Mouse (Mus musculus) limb, embryonic 14.5 days (tissue): ENCODE data around the gene Tex14. TPM values are rescaled to one million over a fixed set of nuclear protein-coding genes. Genes with fewer than 3 reads are reported as not detected.
"Not testable (repeated sequence)": the region's sequence is repeated elsewhere in the genome, so short reads cannot be mapped to it uniquely, and the experiment has no call there.

ENCODE experiments used
- ATAC-seq: fragments of 200-750 bp; cut with Nextera tagmentation; 2 replicates; pipeline ENCODE4 v1.8.0; 2017; ENCODE audit warnings: low read depth, moderate number of reproducible peaks, moderate TSS enrichment; ENCODE audit not compliant: low FRiP score
- DNase-seq: peaks from one replicate; pipeline ENCODE4 v3.0.0-alpha.2; 2015; ENCODE audit warnings: low spot score
- H3K27ac ChIP-seq: fragments of 300-500 bp; sonication (generic); replicated peaks from 2 replicates; pipeline ENCODE4 v1.5.1; 2014; ENCODE audit warnings: low read depth, mild to moderate bottlenecking, low read length, moderate library complexity, mixed read lengths
- H3K27me3 ChIP-seq: fragments of 300-500 bp; sonication (generic); 2 replicates; pipeline ENCODE4 v1.6.1; 2014; ENCODE audit warnings: low read length, mixed read lengths; ENCODE audit not compliant: control insufficient read depth, insufficient read depth
- H3K36me3 ChIP-seq: fragments of 300-500 bp; sonication (generic); 2 replicates; pipeline ENCODE4 v1.6.1; 2014; ENCODE audit warnings: mild to moderate bottlenecking, low read length, moderate library complexity, mixed read lengths; ENCODE audit not compliant: control insufficient read depth, insufficient read depth
- H3K4me1 ChIP-seq: fragments of 300-500 bp; sonication (generic); 2 replicates; pipeline ENCODE4 v1.6.1; 2014; ENCODE audit warnings: antibody characterized with exemption, low read length, mixed read lengths; ENCODE audit not compliant: control insufficient read depth, insufficient read depth
- H3K4me2 ChIP-seq: fragments of 300-500 bp; sonication (generic); replicated peaks from 2 replicates; pipeline ENCODE4 v1.6.1; 2014; ENCODE audit warnings: low read depth, mild to moderate bottlenecking, low read length, moderate library complexity; ENCODE audit not compliant: severe bottlenecking
- H3K4me3 ChIP-seq: fragments of 300-500 bp; sonication (generic); replicated peaks from 2 replicates; pipeline ENCODE4 v1.5.1; 2014; ENCODE audit warnings: low read length
- H3K9ac ChIP-seq: fragments of 300-500 bp; sonication (generic); 2 replicates; pipeline ENCODE4 v1.6.1; 2014; ENCODE audit warnings: mild to moderate bottlenecking, low read depth, low read length, moderate library complexity; ENCODE audit not compliant: severe bottlenecking
- H3K9me3 ChIP-seq: fragments of 300-500 bp; sonication (generic); 2 replicates; pipeline ENCODE4 v1.6.1; 2016; ENCODE audit warnings: low read length; ENCODE audit not compliant: control insufficient read depth
- POLR2A ChIP-seq: fragments of 200-500 bp; IDR thresholded peaks from 2 replicates; pipeline ENCODE4 v1.8.0; 2012; ENCODE audit warnings: inconsistent platforms, mild to moderate bottlenecking, moderate library complexity, borderline replicate concordance; ENCODE audit not compliant: insufficient read depth, insufficient read length; ENCODE audit errors: extremely low read depth
- WGBS: fragments of 180-500 bp; shearing (Covaris S2); extraction: QIAGEN DNeasy Blood & Tissue Kit; methylation state at CpG from one replicate; pipeline ENCODE4 v1.1.7; 2014; 5-methylcytosine and 5-hydroxymethylcytosine counted together
- polyA plus RNA-seq, 2 experiments: library from polyadenylated mRNA; depleted of rRNA in 1 of 2; stranded (reverse) in 1 of 2; unstranded in 1 of 2; fragments of >200 nt; fragmentation: Nextera tagmentation in 1 of 2; extraction: Ambion mirVana in 1 of 2; gene quantifications; 2 replicates each; pipeline versions ENCODE4 v1.2.1 to v1.2.3; 2012 to 2014

The Tex14 gene
- polyA plus RNA-seq, 2 experiments = 1.3 to 2.0 TPM

GRCm38 (mm10) chr11:87432447-87432846 is 27.6 kb downstream of the Tex14 start:
- no peak overlapping the region for H3K9ac ChIP-seq
- no peaks in the 10 kb centered on the region for H3K9me3 ChIP-seq
- ATAC-seq (no peak), DNase-seq (no peak)
- H3K4me3 ChIP-seq = no peak overlapping the region
- TF ChIP-seq POLR2A = no peak
- H3K27ac ChIP-seq = no peak overlapping the region
- WGBS = 82% methylated on average over 1 of the region's 1 CpGs
- H3K4me2 ChIP-seq = no peak overlapping the region
- peaks cover 5% of the 10 kb centered on the region; the same call in 1 of the 2 replicates for H3K4me1 ChIP-seq
- H3K36me3 ChIP-seq = no peaks in the 10 kb centered on the region
- H3K27me3 ChIP-seq = no peaks in the 10 kb centered on the region

DNA sequence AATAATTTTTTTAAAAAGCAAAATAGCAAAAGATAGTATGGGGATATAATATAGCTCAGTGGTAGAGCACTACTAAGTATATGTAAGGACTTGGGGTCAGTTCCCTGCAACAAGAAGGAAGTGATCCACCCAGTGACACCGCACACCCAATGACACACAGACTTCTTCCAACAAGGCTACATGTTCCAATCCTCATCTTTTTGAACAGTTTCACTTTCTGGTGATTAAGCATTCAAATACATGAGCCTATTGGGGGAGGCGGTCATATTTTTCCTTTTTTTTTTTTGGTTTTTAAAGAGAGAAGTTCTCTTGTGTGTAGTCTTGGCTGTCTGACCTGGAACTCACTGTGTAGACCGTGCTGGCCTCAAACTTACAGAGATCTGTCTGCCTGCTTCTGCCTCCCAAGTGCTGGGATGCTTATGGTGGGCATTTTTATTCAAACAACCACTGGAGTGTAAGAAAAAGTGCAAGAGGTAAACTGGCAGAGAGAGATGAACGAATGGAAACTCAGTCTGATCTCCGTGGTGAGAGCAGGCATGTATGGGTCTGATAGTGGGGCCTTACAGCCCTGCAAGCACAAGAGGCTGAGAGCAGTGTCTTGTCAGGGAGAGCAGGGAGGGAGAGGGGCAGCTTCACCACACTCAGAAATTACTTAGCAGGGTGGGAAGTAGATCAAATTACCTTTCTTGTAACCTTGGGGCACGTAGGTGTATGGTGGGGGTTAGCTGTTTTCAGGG is 28.2 kb downstream of the Tex14 start:
- Histone ChIP-seq H3K36me3 (no peaks in the 10 kb centered on the region), H3K27ac (no peak overlapping the region), H3K4me2 (no peak overlapping the region), H3K4me3 (no peak overlapping the region), H3K9ac (no peak overlapping the region), H3K4me1 (peaks cover 5% of the 10 kb centered on the region; the same call in 1 of the 2 replicates), H3K27me3 (no peaks in the 10 kb centered on the region), H3K9me3 (no peaks in the 10 kb centered on the region)
- TF ChIP-seq POLR2A = no peak
- ATAC-seq = no peak
- 47% methylated on average over 6 of the region's 6 CpGs for WGBS
- DNase-seq = no peak

GRCm38 (mm10) chr11:87435107-87435506 is 30.2 kb downstream of the Tex14 start:
- not testable (repeated sequence) for H3K4me3 ChIP-seq, H3K36me3 ChIP-seq, H3K9ac ChIP-seq, H3K27me3 ChIP-seq, DNase-seq, H3K27ac ChIP-seq, H3K4me2 ChIP-seq, H3K9me3 ChIP-seq, ATAC-seq, H3K4me1 ChIP-seq
- 91% methylated on average over 2 of the region's 2 CpGs for WGBS

GRCm38 (mm10) chr11:87436326-87437232 is 31.7 kb downstream of the Tex14 start:
- Histone ChIP-seq H3K36me3 (no peaks in the 10 kb centered on the region), H3K4me3 (no peak overlapping the region), H3K9ac (no peak overlapping the region), H3K27ac (no peak overlapping the region), H3K9me3 (no peaks in the 10 kb centered on the region), H3K4me2 (no peak overlapping the region), H3K27me3 (no peaks in the 10 kb centered on the region), H3K4me1 (peaks cover 5% of the 10 kb centered on the region; the same call in 1 of the 2 replicates)
- DNase-seq (no peak), ATAC-seq (no peak)
- TF ChIP-seq POLR2A = no peak
- 46% methylated on average over 5 of the region's 5 CpGs for WGBS

GRCm38 (mm10) chr11:87439796-87440420 is 35.0 kb downstream of the Tex14 start:
- Histone ChIP-seq H3K4me1 (no peaks in the 10 kb centered on the region), H3K4me2 (no peak overlapping the region), H3K4me3 (no peak overlapping the region), H3K27ac (no peak overlapping the region), H3K9me3 (no peaks in the 10 kb centered on the region), H3K36me3 (no peaks in the 10 kb centered on the region), H3K9ac (no peak overlapping the region), H3K27me3 (no peaks in the 10 kb centered on the region)
- WGBS = 85% methylated on average over 10 of the region's 10 CpGs
- TF ChIP-seq POLR2A = no peak
- DNase-seq (no peak), ATAC-seq (no peak)

- not testable (repeated sequence) for H3K27me3 ChIP-seq, H3K9me3 ChIP-seq, H3K4me1 ChIP-seq, H3K36me3 ChIP-seq
- Histone ChIP-seq H3K9ac (peak overlapping the region; percentile 32; the same call in 1 of the 2 replicates), H3K4me2 (peak overlapping the region; percentile 45), H3K4me3 (peak overlapping the region; percentile 26), H3K27ac (peak overlapping the region; percentile 21; the same call in 1 of the 2 replicates)
- under 1% methylated on average over 29 of the region's 62 CpGs for WGBS
- peak; percentile 51 for DNase-seq
- peak; percentile 95 for ATAC-seq
Observed at GRCm38 (mm10) chr11:87442643-87443372, 37.9 kb downstream of the Tex14 start.
